21 mouse cellular contexts compared by ENCODE assay signal in the genomic region with DNA sequence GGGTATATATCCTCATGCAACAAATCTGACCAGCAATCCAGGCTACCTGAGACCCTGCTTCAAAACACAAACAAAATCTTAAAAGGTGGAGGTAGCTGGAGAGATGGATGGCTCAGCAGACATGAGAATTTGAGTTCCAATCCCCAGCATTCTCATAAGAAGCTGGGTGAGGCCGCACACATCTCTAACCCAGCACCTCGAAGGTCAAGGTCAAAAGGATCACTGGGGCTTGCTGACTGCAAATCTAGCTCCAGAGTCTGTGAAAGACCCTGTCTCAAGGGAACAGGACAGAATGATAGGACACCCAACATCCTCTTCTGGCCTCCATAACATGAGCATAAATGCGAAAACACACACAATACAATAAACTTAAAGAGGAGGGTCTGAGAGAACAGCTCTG.
"Had no signal": no experiment of that assay in that cellular context is flagged by ENCODE, and none has a peak within 500 bp of the region (broad histone marks: within the 10 kb centered on the region; RNA-seq: fewer than 3 reads in every experiment).

No protein-coding gene starts in this region.

- H3K27me3 ChIP-seq: heart, embryonic 13.5 days; heart, embryonic 15.5 days; hindbrain, embryonic 12.5 days; intestine, embryonic 15.5 days; limb, embryonic 13.5 days; limb, embryonic 15.5 days; liver, embryonic 12.5 days had no signal

- H3K4me1 ChIP-seq: hindbrain, embryonic 10.5 days; hindbrain, embryonic 12.5 days; intestine, embryonic 15.5 days; limb, embryonic 13.5 days; limb, embryonic 15.5 days; liver, embryonic 12.5 days had no signal

- H3K9ac ChIP-seq: heart, embryonic 13.5 days; heart, embryonic 15.5 days; hindbrain, embryonic 12.5 days; hindbrain, embryonic 14.5 days; intestine, embryonic 15.5 days; limb, embryonic 13.5 days; limb, embryonic 15.5 days; liver, embryonic 12.5 days; liver, embryonic 14.5 days had no signal

- H3K9me3 ChIP-seq: heart, embryonic 13.5 days; heart, embryonic 15.5 days; intestine, embryonic 15.5 days; limb, embryonic 13.5 days; limb, embryonic 15.5 days had no signal

- H3K36me3 ChIP-seq: intestine, embryonic 15.5 days had no signal

- H3K27ac ChIP-seq: heart, adult 2 months; heart, embryonic 15.5 days; hindbrain, embryonic 10.5 days; hindbrain, embryonic 12.5 days; hindbrain, embryonic 14.5 days; intestine, embryonic 15.5 days; limb, embryonic 13.5 days; limb, embryonic 15.5 days; liver, embryonic 12.5 days; liver, embryonic 14.5 days had no signal

- DNase-seq: gastrocnemius, postnatal 14 days; heart, adult 2 months; heart, postnatal 14 days; heart, postnatal 4 days; kidney, adult 11 months; kidney, adult 8-10 months; kidney, postnatal 14 days; kidney, postnatal 36 days; layer of hippocampus, adult 9-11 months; layer of hippocampus, postnatal 36 days; left cerebral cortex, postnatal 4 days had no signal

- H3K4me3 ChIP-seq: heart, adult 2 months; heart, embryonic 13.5 days; heart, embryonic 15.5 days; hindbrain, embryonic 10.5 days; hindbrain, embryonic 12.5 days; intestine, embryonic 15.5 days; limb, embryonic 13.5 days; limb, embryonic 15.5 days; liver, embryonic 12.5 days had no signal
